Mouse (Mus musculus) ES-CJ7 (cell line): ENCODE data around the gene Cadps2.

ENCODE experiments used
- DNase-seq: peaks from one replicate; pipeline ENCODE4 v3.0.0; 2011; ENCODE audit warnings: low read depth, low spot score

Gene Cadps2

GRCm38 (mm10) chr6:23252196-23253135 is 586.8 kb downstream of the Cadps2 start:
- DNase-seq, result peak; percentile 54

- DNase-seq, result no peak
Measured at GRCm38 (mm10) chr6:23251431-23251830, 587.8 kb downstream of the Cadps2 start.

GRCm38 (mm10) chr6:23250288-23250955 is 588.8 kb downstream of the Cadps2 start:
- DNase-seq, result peak; percentile 72

GRCm38 (mm10) chr6:23249616-23250287 is 589.5 kb downstream of the Cadps2 start:
- DNase-seq, result peak; percentile 76

GRCm38 (mm10) chr6:23249053-23249401 is 590.2 kb downstream of the Cadps2 start:
- DNase-seq, result peak; percentile 58

GRCm38 (mm10) chr6:23248313-23249052 is 590.7 kb downstream of the Cadps2 start, which contains the start of gene Fezf1:
Gene Fezf1, minus strand, starts transcription at chr6:23248362.
- DNase-seq, result peak; percentile 83

GRCm38 (mm10) chr6:23247512-23248312 is 591.5 kb downstream of the Cadps2 start:
- DNase-seq, result peak; percentile 74

GRCm38 (mm10) chr6:23246790-23247511 is 592.3 kb downstream of the Cadps2 start:
- DNase-seq, result no peak

GRCm38 (mm10) chr6:23246061-23246789 is 593.0 kb downstream of the Cadps2 start:
- DNase-seq, result peak; percentile 26

GRCm38 (mm10) chr6:23245545-23246011 is 593.6 kb downstream of the Cadps2 start:
- DNase-seq, result peak; percentile 24

GRCm38 (mm10) chr6:23245121-23245520 is 594.1 kb downstream of the Cadps2 start:
- DNase-seq, result no peak

- DNase-seq, result no peak
Measured at GRCm38 (mm10) chr6:23243821-23244760, 595.1 kb downstream of the Cadps2 start.
